Mouse (Mus musculus) ES-E14 (cell line): Measurements from ENCODE around the gene Olfr148.

ENCODE experiments used
- CHD2 ChIP-seq: IDR thresholded peaks from 2 replicates; pipeline ENCODE4 v1.6.1; 2014; ENCODE audit warnings: mild to moderate bottlenecking, low read depth, low read length, inconsistent platforms
- HCFC1 ChIP-seq: IDR thresholded peaks from 2 replicates; pipeline ENCODE4 v1.6.1; 2012; ENCODE audit warnings: low read length, inconsistent platforms, borderline replicate concordance; ENCODE audit not compliant: insufficient read depth
- ZNF384 ChIP-seq: IDR thresholded peaks from 2 replicates; pipeline ENCODE4 v1.6.1; 2012; ENCODE audit warnings: low read depth, low read length, inconsistent platforms

DNA sequence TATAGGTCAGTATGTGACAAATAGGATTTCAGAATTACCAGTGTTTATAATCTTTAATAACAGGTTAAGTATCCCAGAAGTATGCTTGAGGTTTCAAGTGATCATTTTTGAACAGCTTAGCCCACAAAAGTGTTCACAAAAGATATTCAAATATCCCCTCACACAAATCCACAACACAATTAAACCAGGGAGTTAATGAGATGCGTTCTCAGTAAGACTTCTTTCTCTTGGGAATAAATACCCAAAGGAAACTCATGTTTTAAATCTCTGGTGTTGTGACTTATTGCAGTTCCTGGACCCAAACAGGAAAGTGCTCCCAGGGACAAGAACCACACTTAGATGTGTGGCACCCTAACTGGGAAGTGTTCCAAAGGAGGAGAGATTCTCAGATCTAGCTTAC lies 10.6 kb downstream of the Olfr148 start, which contains the start of gene Olfr960:
- TF ChIP-seq CHD2 (no peak), ZNF384 (no peak), HCFC1 (no peak)
